Mouse (Mus musculus) heart, postnatal 0 days (tissue): ENCODE data around the gene Otud7b.

Experiments used
- CTCF ChIP-seq: IDR thresholded peaks from 2 replicates; pipeline ENCODE4 v1.5.1; 2016; ENCODE audit warnings: antibody characterized with exemption, control low read depth, low read depth
- EP300 ChIP-seq: IDR thresholded peaks from 2 replicates; pipeline ENCODE4 v1.6.1; 2016; ENCODE audit warnings: antibody characterized with exemption, low read depth

GRCm38 (mm10) chr3:96063299-96063698 is 41.0 kb upstream of the Otud7b start:
- TF ChIP-seq CTCF (no peak), EP300 (no peak)
